Mouse (Mus musculus): ENCODE measurements around the gene Tenm4. TPM values are rescaled to one million over a fixed set of nuclear protein-coding genes. Genes with fewer than 3 reads are reported as not detected.

Gene Tenm4
- polyA plus RNA-seq, 1 experiment from 2014 or later: 9.1 TPM

GRCm38 (mm10) chr7:96652844-96653243 lies 481.8 kb downstream of the Tenm4 start:
- H3K36me3 ChIP-seq (ENCODE audit: control insufficient read depth, insufficient read depth): no peaks in the 10 kb centered on the region
- no peak overlapping the region for H3K27ac ChIP-seq (ENCODE audit: low read length)
- peaks cover 35% of the 10 kb centered on the region for H3K27me3 ChIP-seq (ENCODE audit: control insufficient read depth, insufficient read depth, low read length)
- no peak for ATAC-seq (replicated peaks; ENCODE audit: extremely low read depth, insufficient read depth, low FRiP score)
- H3K9me3 ChIP-seq (replicated peaks; ENCODE audit: control insufficient read depth, low read length): no peaks in the 10 kb centered on the region
- WGBS: 16% methylated on average over 3 of the region's 3 CpGs
- H3K4me3 ChIP-seq (ENCODE audit: low read length): no peak overlapping the region
- H3K9ac ChIP-seq (ENCODE audit: low read length): no peak overlapping the region
- H3K4me2 ChIP-seq (ENCODE audit: low read depth, low read length): no peak overlapping the region
- H3K4me1 ChIP-seq (ENCODE audit: control insufficient read depth, insufficient read depth, low read length): peaks cover 28% of the 10 kb centered on the region

GRCm38 (mm10) chr7:96654206-96654605 lies 483.2 kb downstream of the Tenm4 start:
- no peak overlapping the region for H3K4me3 ChIP-seq (ENCODE audit: low read length)
- H3K4me2 ChIP-seq (ENCODE audit: low read depth, low read length): no peak overlapping the region
- no peak overlapping the region for H3K9ac ChIP-seq (ENCODE audit: low read length)
- no peaks in the 10 kb centered on the region for H3K36me3 ChIP-seq (ENCODE audit: control insufficient read depth, insufficient read depth)
- ATAC-seq (replicated peaks; ENCODE audit: extremely low read depth, insufficient read depth, low FRiP score): no peak
- no peaks in the 10 kb centered on the region for H3K9me3 ChIP-seq (replicated peaks; ENCODE audit: control insufficient read depth, low read length)
- peaks cover 28% of the 10 kb centered on the region for H3K4me1 ChIP-seq (ENCODE audit: control insufficient read depth, insufficient read depth, low read length)
- H3K27ac ChIP-seq (ENCODE audit: low read length): no peak overlapping the region
- WGBS: 54% methylated on average over 2 of the region's 2 CpGs
- peaks cover 40% of the 10 kb centered on the region for H3K27me3 ChIP-seq (ENCODE audit: control insufficient read depth, insufficient read depth, low read length)

GRCm38 (mm10) chr7:96655096-96655716 lies 484.2 kb downstream of the Tenm4 start:
- H3K36me3 ChIP-seq (ENCODE audit: control insufficient read depth, insufficient read depth): no peaks in the 10 kb centered on the region
- H3K4me1 ChIP-seq (ENCODE audit: control insufficient read depth, insufficient read depth, low read length): peaks cover 31% of the 10 kb centered on the region
- ATAC-seq (replicated peaks; ENCODE audit: extremely low read depth, insufficient read depth, low FRiP score): no peak
- H3K27me3 ChIP-seq (ENCODE audit: control insufficient read depth, insufficient read depth, low read length): peaks cover 41% of the 10 kb centered on the region
- H3K27ac ChIP-seq (ENCODE audit: low read length): no peak overlapping the region
- no peak overlapping the region for H3K4me3 ChIP-seq (ENCODE audit: low read length)
- H3K9me3 ChIP-seq (replicated peaks; ENCODE audit: control insufficient read depth, low read length): no peaks in the 10 kb centered on the region
- H3K4me2 ChIP-seq (ENCODE audit: low read depth, low read length): no peak overlapping the region
- 56% methylated on average over 3 of the region's 3 CpGs for WGBS
- no peak overlapping the region for H3K9ac ChIP-seq (ENCODE audit: low read length)

GRCm38 (mm10) chr7:96657101-96657830 lies 486.2 kb downstream of the Tenm4 start:
- no peak for ATAC-seq (replicated peaks; ENCODE audit: extremely low read depth, insufficient read depth, low FRiP score)
- Histone ChIP-seq H3K4me2 (ENCODE audit: low read depth, low read length) (no peak overlapping the region), H3K4me1 (ENCODE audit: control insufficient read depth, insufficient read depth, low read length) (peaks cover 27% of the 10 kb centered on the region), H3K27me3 (ENCODE audit: control insufficient read depth, insufficient read depth, low read length) (peaks cover 41% of the 10 kb centered on the region), H3K27ac (ENCODE audit: low read length) (no peak overlapping the region), H3K9ac (ENCODE audit: low read length) (peak overlapping the region; percentile 26; the same call in 1 of the 2 replicates), H3K9me3 (replicated peaks; ENCODE audit: control insufficient read depth, low read length) (no peaks in the 10 kb centered on the region), H3K36me3 (ENCODE audit: control insufficient read depth, insufficient read depth) (no peaks in the 10 kb centered on the region), H3K4me3 (ENCODE audit: low read length) (no peak overlapping the region)
- 26% methylated on average over 13 of the region's 13 CpGs for WGBS

- WGBS: 73% methylated on average over 11 of the region's 11 CpGs
These were observed 487.0 kb downstream of the Tenm4 start for GRCm38 (mm10) chr7:96657857-96658580.

GRCm38 (mm10) chr7:96660907-96661306 lies 489.9 kb downstream of the Tenm4 start:
- peak; percentile 47 for ATAC-seq (replicated peaks; ENCODE audit: extremely low read depth, insufficient read depth, low FRiP score)
- H3K27ac ChIP-seq (ENCODE audit: low read length): no peak overlapping the region
- H3K36me3 ChIP-seq (ENCODE audit: control insufficient read depth, insufficient read depth): no peaks in the 10 kb centered on the region
- no peak overlapping the region for H3K4me3 ChIP-seq (ENCODE audit: low read length)
- H3K9me3 ChIP-seq (replicated peaks; ENCODE audit: control insufficient read depth, low read length): no peaks in the 10 kb centered on the region
- no peak overlapping the region for H3K4me2 ChIP-seq (ENCODE audit: low read depth, low read length)
- H3K4me1 ChIP-seq (ENCODE audit: control insufficient read depth, insufficient read depth, low read length): peaks cover 19% of the 10 kb centered on the region
- WGBS: 24% methylated on average over 3 of the region's 3 CpGs
- no peak overlapping the region for H3K9ac ChIP-seq (ENCODE audit: low read length)
- H3K27me3 ChIP-seq (ENCODE audit: control insufficient read depth, insufficient read depth, low read length): peaks cover 50% of the 10 kb centered on the region

More at GRCm38 (mm10) chr7:96657857-96658580, 487.0 kb downstream of the Tenm4 start:
- Histone ChIP-seq H3K4me3 (ENCODE audit: low read length) (no peak overlapping the region), H3K36me3 (ENCODE audit: control insufficient read depth, insufficient read depth) (no peaks in the 10 kb centered on the region), H3K9ac (ENCODE audit: low read length) (no peak overlapping the region), H3K4me1 (ENCODE audit: control insufficient read depth, insufficient read depth, low read length) (peaks cover 22% of the 10 kb centered on the region), H3K9me3 (replicated peaks; ENCODE audit: control insufficient read depth, low read length) (no peaks in the 10 kb centered on the region), H3K27ac (ENCODE audit: low read length) (no peak overlapping the region), H3K4me2 (ENCODE audit: low read depth, low read length) (no peak overlapping the region), H3K27me3 (ENCODE audit: control insufficient read depth, insufficient read depth, low read length) (peaks cover 45% of the 10 kb centered on the region)
- ATAC-seq (replicated peaks; ENCODE audit: extremely low read depth, insufficient read depth, low FRiP score): no peak

GRCm38 (mm10) chr7:96661352-96662169 lies 490.5 kb downstream of the Tenm4 start:
- H3K27me3 ChIP-seq (ENCODE audit: control insufficient read depth, insufficient read depth, low read length): peaks cover 49% of the 10 kb centered on the region
- H3K4me2 ChIP-seq (ENCODE audit: low read depth, low read length): no peak overlapping the region; the same call in 1 of the 2 replicates
- no peak overlapping the region for H3K4me3 ChIP-seq (ENCODE audit: low read length)

DNA sequence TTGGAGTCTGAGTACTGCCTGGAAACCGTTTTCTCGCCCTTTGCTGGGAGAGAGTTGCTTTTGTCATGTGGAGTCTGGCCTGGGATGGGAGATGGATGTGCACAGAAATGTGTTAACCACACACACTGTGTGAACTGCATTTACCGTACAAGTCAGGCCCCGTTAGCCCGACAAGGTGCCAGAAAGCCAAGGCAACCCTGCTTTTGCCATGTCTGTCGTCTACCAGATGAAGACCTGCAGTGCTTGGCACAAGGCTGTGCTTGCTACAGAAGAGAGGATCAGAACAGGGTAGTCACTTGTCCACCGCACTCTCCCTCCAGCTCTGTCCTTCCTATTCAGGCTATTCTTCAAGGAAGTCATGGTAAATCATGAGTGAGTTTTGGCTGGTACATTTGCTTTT lies 492.3 kb downstream of the Tenm4 start:
- Histone ChIP-seq H3K4me2 (ENCODE audit: low read depth, low read length) (no peak overlapping the region), H3K27me3 (ENCODE audit: control insufficient read depth, insufficient read depth, low read length) (peaks cover 49% of the 10 kb centered on the region), H3K9me3 (replicated peaks; ENCODE audit: control insufficient read depth, low read length) (no peaks in the 10 kb centered on the region), H3K9ac (ENCODE audit: low read length) (no peak overlapping the region), H3K27ac (ENCODE audit: low read length) (no peak overlapping the region), H3K4me1 (ENCODE audit: control insufficient read depth, insufficient read depth, low read length) (peaks cover 14% of the 10 kb centered on the region), H3K4me3 (ENCODE audit: low read length) (no peak overlapping the region), H3K36me3 (ENCODE audit: control insufficient read depth, insufficient read depth) (no peaks in the 10 kb centered on the region)
- WGBS: 79% methylated on average over 7 of the region's 7 CpGs
- ATAC-seq (replicated peaks; ENCODE audit: extremely low read depth, insufficient read depth, low FRiP score): no peak

More at GRCm38 (mm10) chr7:96661352-96662169, 490.5 kb downstream of the Tenm4 start:
- H3K36me3 ChIP-seq (ENCODE audit: control insufficient read depth, insufficient read depth): no peaks in the 10 kb centered on the region
- H3K27ac ChIP-seq (ENCODE audit: low read length): peak overlapping the region; percentile 12
- peaks cover 19% of the 10 kb centered on the region for H3K4me1 ChIP-seq (ENCODE audit: control insufficient read depth, insufficient read depth, low read length)
- 29% methylated on average over 12 of the region's 12 CpGs for WGBS
- no peak overlapping the region for H3K9ac ChIP-seq (ENCODE audit: low read length)
- H3K9me3 ChIP-seq (replicated peaks; ENCODE audit: control insufficient read depth, low read length): no peaks in the 10 kb centered on the region
- peak; percentile 84 for ATAC-seq (replicated peaks; ENCODE audit: extremely low read depth, insufficient read depth, low FRiP score)
